Mouse (Mus musculus) G1E (cell line): ENCODE data around the gene Art5.

Source experiments
- CTCF ChIP-seq: IDR thresholded peaks from 2 replicates; pipeline ENCODE4 v1.5.1; 2012; ENCODE audit warnings: low read depth, low read length, inconsistent platforms, mixed read lengths
- POLR2AphosphoS5 ChIP-seq: IDR thresholded peaks from 2 replicates; pipeline ENCODE4 v1.6.1; 2012; ENCODE audit warnings: low read depth, low read length, inconsistent platforms; ENCODE audit not compliant: insufficient replicate concordance
- TAL1 ChIP-seq: conservative IDR thresholded peaks from 2 replicates; pipeline ENCODE4 v1.6.1; 2012; ENCODE audit warnings: low read depth, low read length, inconsistent platforms, mixed read lengths

- TF ChIP-seq CTCF, result peak; percentile 29; the same call in 1 of the 2 replicates
- TF ChIP-seq TAL1, result no peak
- TF ChIP-seq POLR2AphosphoS5, result no peak
Measured at GRCm38 (mm10) chr7:102078517-102078916, 30.8 kb downstream of the Art5 start.
